Mouse (Mus musculus): ENCODE measurements around the gene Rhot2.

Rhot2 gene

GRCm38 (mm10) chr17:25860229-25860628 lies 15.6 kb upstream of the Rhot2 start:
- in situ Hi-C loops (cut with MboI; ENCODE audit: unreplicated experiment in 2 of 2), result no loop called here

GRCm38 (mm10) chr17:25843636-25844395 lies 835 bp downstream of the Rhot2 start:
- in situ Hi-C loops (cut with MboI; ENCODE audit: unreplicated experiment in 2 of 2), result no loop called here

GRCm38 (mm10) chr17:25843122-25843521 lies 1.5 kb downstream of the Rhot2 start:
- in situ Hi-C loops (cut with MboI; ENCODE audit: unreplicated experiment in 2 of 2), result no loop called here

- in situ Hi-C loops (cut with MboI; ENCODE audit: unreplicated experiment in 2 of 2), result no loop called here
Observed at GRCm38 (mm10) chr17:25842509-25842908, 2.1 kb downstream of the Rhot2 start.

GRCm38 (mm10) chr17:25841117-25841880 lies 3.4 kb downstream of the Rhot2 start, which contains the start of gene Gm20683:
Gm20683 (minus strand) TSS chr17:25841763.
- in situ Hi-C loops (cut with MboI; ENCODE audit: unreplicated experiment in 2 of 2), result no loop called here

GRCm38 (mm10) chr17:25840519-25840918 lies 4.1 kb downstream of the Rhot2 start:
- in situ Hi-C loops (cut with MboI; ENCODE audit: unreplicated experiment in 2 of 2), result no loop called here

GRCm38 (mm10) chr17:25839455-25840235 lies 5.0 kb downstream of the Rhot2 start:
- in situ Hi-C loops (cut with MboI; ENCODE audit: unreplicated experiment in 2 of 2), result loop anchor here in 1 of 2 experiments (5.0 kb wide), 1 partner anchor 33 kb away; no protein-coding TSS in a partner anchor

- in situ Hi-C loops (cut with MboI; ENCODE audit: unreplicated experiment in 2 of 2), result loop anchor here in 1 of 2 experiments (5.0 kb wide), 1 partner anchor 33 kb away; no protein-coding TSS in a partner anchor
Observed at GRCm38 (mm10) chr17:25838904-25839303, 5.7 kb downstream of the Rhot2 start.

- in situ Hi-C loops (cut with MboI; ENCODE audit: unreplicated experiment in 2 of 2), result loop anchor here in 1 of 2 experiments (5.0 kb wide), 1 partner anchor 35 kb away; no protein-coding TSS in a partner anchor
Observed at GRCm38 (mm10) chr17:25837533-25837932, 7.1 kb downstream of the Rhot2 start.

- in situ Hi-C loops (cut with MboI; ENCODE audit: unreplicated experiment in 2 of 2), result loop anchor here in 1 of 2 experiments (5.0 kb wide), 1 partner anchor 35 kb away; no protein-coding TSS in a partner anchor
Observed at GRCm38 (mm10) chr17:25837076-25837410, 7.6 kb downstream of the Rhot2 start, which contains the start of gene Rhbdl1. Rhbdl1 (minus strand) TSS chr17:25837295.

GRCm38 (mm10) chr17:25836397-25837075 lies 8.1 kb downstream of the Rhot2 start:
- in situ Hi-C loops (cut with MboI; ENCODE audit: unreplicated experiment in 2 of 2), result loop anchor here in 1 of 2 experiments (5.0 kb wide), 1 partner anchor 36 kb away; no protein-coding TSS in a partner anchor

GRCm38 (mm10) chr17:25835816-25836215 lies 8.8 kb downstream of the Rhot2 start:
- in situ Hi-C loops (cut with MboI; ENCODE audit: unreplicated experiment in 2 of 2), result loop anchor here in 1 of 2 experiments (5.0 kb wide), 1 partner anchor 36 kb away; no protein-coding TSS in a partner anchor

GRCm38 (mm10) chr17:25835301-25835700 lies 9.3 kb downstream of the Rhot2 start:
- in situ Hi-C loops (cut with MboI; ENCODE audit: unreplicated experiment in 2 of 2), result loop anchor here in 1 of 2 experiments (5.0 kb wide), 1 partner anchor 37 kb away; no protein-coding TSS in a partner anchor

- in situ Hi-C loops (cut with MboI; ENCODE audit: unreplicated experiment in 2 of 2), result loop anchor here in 1 of 2 experiments (5.0 kb wide), 1 partner anchor 38 kb away; no protein-coding TSS in a partner anchor
Observed at GRCm38 (mm10) chr17:25834595-25835222, 9.9 kb downstream of the Rhot2 start.

GRCm38 (mm10) chr17:25833961-25834594 lies 10.6 kb downstream of the Rhot2 start:
- in situ Hi-C loops (cut with MboI; ENCODE audit: unreplicated experiment in 2 of 2), result no loop called here

GRCm38 (mm10) chr17:25833291-25833663 lies 11.4 kb downstream of the Rhot2 start, which contains the start of gene Stub1:
Stub1 (minus strand) TSS chr17:25833404.
- in situ Hi-C loops (cut with MboI; ENCODE audit: unreplicated experiment in 2 of 2), result no loop called here

GRCm38 (mm10) chr17:25832436-25833290 lies 12.0 kb downstream of the Rhot2 start:
- in situ Hi-C loops (cut with MboI; ENCODE audit: unreplicated experiment in 2 of 2), result no loop called here
